Mouse (Mus musculus): ENCODE measurements around the gene Angptl7.
A peak's percentile ranks its signal among the peaks of the same experiment; 100 is the strongest.

The Angptl7 gene

GRCm38 (mm10) chr4:148495874-148496689, 4.2 kb downstream of the Angptl7 start:
- DNase-seq (ENCODE audit: extremely low spot score, low spot score) = no peak

GRCm38 (mm10) chr4:148495160-148495559, 5.1 kb downstream of the Angptl7 start:
- DNase-seq (ENCODE audit: extremely low spot score, low spot score) = no peak

- DNase-seq (ENCODE audit: extremely low spot score, low spot score) = no peak
These were observed 8.8 kb downstream of the Angptl7 start for GRCm38 (mm10) chr4:148491448-148491847.

DNA sequence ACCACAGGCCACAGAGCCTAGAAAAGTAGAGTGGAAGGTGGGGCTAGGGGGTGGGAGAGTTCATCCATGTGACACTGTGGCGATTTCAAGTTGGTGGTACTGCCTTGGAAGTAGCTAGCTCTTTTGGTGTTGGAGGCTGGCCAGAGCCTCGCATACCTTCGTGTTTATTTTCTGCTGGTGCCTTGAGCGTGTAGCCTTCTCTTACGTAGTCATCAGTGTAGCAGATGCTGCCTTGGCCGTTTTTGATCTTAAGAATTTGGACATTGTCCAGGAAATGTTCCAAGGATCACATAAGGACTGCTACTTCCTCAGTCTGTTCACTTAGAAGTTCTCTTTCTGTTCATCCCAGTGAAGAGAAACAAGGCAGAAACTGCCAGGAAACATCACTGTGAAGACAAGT, 9.8 kb downstream of the Angptl7 start:
- no peak for DNase-seq (ENCODE audit: extremely low spot score, low spot score)

DNA sequence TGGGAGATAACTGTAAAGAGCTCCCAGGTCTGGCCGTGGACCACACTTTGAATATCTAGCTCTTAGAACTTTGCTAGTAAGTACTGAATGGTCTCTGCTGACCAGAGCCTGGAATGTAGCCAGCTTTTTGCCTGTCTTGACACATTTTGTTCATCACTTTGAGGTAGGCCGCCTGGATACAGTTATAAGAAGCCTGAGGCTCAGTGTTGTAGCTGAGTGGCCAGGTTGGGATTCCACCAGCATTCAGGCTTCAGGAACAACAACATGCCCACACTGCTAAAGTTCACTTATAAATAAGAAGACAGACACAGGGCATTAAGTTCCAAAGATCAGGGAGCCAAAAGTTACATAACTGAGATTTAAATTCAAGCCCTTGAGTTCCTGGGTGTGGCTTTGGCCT, 12.4 kb downstream of the Angptl7 start:
- DNase-seq (ENCODE audit: extremely low spot score, low spot score) = no peak

- no peak for DNase-seq (ENCODE audit: extremely low spot score, low spot score)
These were observed 15.7 kb downstream of the Angptl7 start for GRCm38 (mm10) chr4:148484511-148484910.

DNA sequence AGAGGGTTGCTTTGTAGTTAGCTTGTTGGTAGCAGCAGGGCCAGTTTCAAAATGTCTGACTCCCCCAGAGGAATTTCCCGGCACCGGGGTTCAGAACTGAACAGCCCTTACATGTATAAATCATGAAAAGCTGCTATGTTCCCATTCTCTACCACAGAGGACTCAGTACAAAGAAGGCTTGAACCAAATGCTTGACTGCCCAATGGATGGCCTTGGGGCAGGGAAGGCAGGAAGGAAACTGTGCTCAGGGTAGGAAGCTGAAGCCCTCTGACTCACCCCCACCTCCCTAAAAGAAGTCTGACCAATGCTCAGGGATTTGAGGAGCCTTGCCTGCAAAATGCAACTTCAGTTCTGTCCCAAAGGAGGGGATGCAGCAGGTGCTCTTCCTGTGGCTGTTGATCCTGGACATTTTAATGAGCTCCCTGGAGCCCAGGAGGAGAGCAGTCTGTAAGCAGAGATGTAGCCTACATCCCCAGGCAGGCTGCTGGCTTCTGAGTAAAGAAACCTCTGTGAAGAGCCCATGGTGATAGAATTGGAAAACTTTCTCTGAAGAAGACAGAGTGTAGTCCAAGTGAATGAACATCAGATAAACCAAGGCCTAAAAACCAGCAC, 18.6 kb downstream of the Angptl7 start:
- DNase-seq (ENCODE audit: extremely low spot score, low spot score) = no peak

- no peak for DNase-seq (ENCODE audit: extremely low spot score, low spot score)
These were observed 20.0 kb downstream of the Angptl7 start for GRCm38 (mm10) chr4:148480245-148480644.

GRCm38 (mm10) chr4:148473496-148473895, 26.8 kb downstream of the Angptl7 start:
- no peak for DNase-seq (ENCODE audit: extremely low spot score, low spot score)

DNA sequence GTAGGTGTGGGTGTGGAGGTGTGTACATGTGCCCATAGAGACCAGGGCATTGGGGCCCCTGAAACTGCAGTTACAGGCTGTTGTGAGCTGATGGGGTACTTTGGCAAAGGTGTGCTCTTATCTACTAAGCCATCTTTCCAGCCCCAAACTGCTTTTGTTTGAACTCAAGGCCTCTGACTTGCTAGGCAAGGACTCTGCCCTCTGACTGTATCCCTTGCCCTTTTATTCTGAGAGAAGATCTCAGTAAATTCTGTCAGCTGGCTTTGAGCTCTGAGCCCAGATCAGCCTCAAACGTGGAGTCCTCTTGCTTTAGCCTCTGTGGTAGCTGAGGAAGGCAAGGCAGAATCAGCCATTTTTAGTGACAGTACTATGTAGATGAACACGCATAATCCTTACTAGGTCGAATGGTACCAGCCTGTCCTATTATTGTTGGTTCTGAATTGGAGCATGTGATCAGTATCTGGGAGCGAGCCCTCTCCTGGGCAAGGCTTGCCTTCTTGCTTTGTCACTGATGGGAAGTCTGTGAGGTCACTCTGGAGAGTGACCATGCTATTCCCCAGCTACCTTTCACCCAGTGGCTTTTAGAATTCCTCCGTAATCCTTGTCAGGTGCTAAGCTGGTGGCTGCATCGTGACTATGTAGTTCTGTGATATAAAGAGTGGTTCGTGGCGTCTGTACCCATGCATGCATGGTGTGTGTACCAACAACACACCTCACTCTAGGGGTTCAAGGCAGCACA, 27.7 kb downstream of the Angptl7 start:
- no peak for DNase-seq (ENCODE audit: extremely low spot score, low spot score)

GRCm38 (mm10) chr4:148471363-148471806, 28.9 kb downstream of the Angptl7 start:
- peak; percentile 47 for DNase-seq (ENCODE audit: extremely low spot score, low spot score)

- DNase-seq (ENCODE audit: extremely low spot score, low spot score) = peak; percentile 35
These were observed 30.6 kb downstream of the Angptl7 start for GRCm38 (mm10) chr4:148469487-148470252.

DNA sequence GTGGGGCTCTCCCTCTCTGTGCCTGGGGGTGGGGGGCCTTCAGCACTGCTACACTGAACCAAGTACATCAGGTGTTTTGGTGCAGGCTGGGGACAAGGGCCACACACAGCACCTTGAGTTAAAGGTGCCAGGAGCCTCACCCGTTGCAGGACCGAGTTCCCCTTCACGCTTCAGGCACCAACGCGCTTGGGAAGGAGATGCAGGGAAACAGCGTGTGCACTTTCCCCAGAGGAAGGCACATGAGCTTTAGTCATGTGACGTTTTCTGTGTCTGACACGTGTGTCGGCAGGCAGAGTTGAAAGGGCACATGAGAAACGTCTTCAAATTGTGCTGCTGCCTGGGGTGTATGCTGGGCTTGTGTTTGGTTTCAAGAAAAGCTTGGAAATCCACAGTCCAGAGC, 31.9 kb downstream of the Angptl7 start:
- DNase-seq (ENCODE audit: extremely low spot score, low spot score) = no peak

DNA sequence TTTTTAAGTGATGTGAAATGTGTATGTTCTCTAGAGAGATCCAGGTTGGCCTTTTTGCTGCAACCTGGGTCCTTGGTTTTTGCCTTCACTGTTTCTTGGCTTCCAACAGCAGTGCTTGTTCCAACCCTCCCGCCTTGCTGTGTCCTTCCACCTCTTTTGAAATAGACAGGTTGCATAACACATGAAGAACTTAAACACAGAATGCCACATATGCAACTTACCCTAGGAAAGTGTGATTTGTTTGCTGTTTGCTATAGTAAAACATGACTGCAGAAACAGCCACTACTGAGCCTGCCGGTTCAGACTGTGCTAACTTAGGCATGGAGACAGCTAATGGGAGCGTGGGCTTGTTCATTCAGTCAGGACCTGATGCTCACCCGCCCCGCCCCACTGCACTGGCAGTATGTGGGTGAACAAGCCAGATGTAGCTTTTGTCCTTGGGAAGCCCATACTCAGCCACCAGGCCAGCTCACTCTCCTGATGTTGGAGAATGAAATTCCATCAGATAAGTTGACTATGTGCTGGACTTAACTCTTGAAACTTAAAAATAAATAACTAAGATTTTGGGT, 33.7 kb downstream of the Angptl7 start:
- DNase-seq (ENCODE audit: extremely low spot score, low spot score) = no peak

DNA sequence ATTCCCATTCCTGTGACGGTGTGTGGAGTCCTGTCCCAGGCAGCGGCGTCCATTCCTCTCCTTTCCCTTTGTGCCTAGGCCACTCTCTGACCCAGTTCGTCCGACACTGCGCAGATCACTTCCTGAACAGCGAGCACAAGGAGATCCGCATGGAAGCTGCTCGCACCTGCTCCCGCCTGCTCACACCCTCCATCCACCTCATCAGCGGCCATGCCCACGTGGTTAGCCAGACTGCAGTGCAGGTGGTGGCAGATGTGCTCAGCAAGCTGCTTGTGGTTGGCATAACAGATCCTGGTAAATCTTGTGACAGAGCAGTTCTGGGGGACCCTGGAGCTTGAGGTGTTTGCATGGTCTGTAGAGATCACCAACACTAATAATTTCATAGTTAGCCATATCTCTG, 35.4 kb downstream of the Angptl7 start:
- DNase-seq (ENCODE audit: extremely low spot score, low spot score) = no peak

DNA sequence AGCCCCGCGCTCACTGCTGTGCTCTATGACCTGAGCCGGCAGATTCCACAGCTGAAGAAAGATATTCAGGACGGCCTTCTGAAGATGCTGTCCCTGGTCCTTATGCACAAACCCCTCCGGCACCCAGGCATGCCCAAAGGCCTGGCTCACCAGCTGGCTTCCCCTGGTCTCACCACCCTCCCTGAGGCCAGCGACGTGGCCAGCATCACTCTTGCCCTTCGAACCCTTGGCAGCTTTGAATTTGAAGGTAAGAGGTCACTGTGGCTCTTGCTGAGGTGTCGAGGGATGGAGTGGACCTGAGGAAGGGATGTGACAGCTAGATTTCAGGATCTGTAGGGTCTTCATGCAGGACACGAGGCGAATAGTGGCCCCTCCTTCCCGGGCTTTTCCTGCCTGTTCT, 36.0 kb downstream of the Angptl7 start:
- no peak for DNase-seq (ENCODE audit: extremely low spot score, low spot score)

GRCm38 (mm10) chr4:148463208-148463960, 36.9 kb downstream of the Angptl7 start:
- no peak for DNase-seq (ENCODE audit: extremely low spot score, low spot score)

DNA sequence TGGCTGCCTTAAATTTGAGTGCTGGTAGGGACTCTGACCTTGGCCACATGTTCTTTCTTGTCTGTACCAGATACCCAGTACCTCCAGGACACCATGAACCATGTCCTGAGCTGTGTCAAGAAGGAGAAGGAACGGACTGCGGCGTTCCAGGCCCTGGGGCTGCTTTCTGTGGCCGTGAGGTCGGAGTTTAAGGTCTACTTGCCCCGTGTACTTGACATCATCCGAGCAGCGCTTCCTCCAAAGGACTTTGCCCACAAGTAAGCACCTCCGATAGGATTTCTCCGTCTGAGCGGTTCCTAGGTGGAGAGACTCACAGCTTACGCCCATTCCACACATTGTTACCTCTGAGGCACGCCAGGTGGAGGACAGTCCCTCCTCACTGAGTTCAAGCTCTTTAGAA, 37.5 kb downstream of the Angptl7 start:
- DNase-seq (ENCODE audit: extremely low spot score, low spot score) = no peak

GRCm38 (mm10) chr4:148461772-148462171, 38.5 kb downstream of the Angptl7 start:
- no peak for DNase-seq (ENCODE audit: extremely low spot score, low spot score)

- no peak for DNase-seq (ENCODE audit: extremely low spot score, low spot score)
These were observed 39.5 kb downstream of the Angptl7 start for GRCm38 (mm10) chr4:148460656-148461284.
